Mouse (Mus musculus) embryonic facial prominence, embryonic 11.5 days (tissue): ENCODE data around the gene Spata5. TPM values are rescaled to one million over a fixed set of nuclear protein-coding genes. Genes with fewer than 3 reads are reported as not detected.

Experiments used
- ATAC-seq: fragments of 200-750 bp; cut with Nextera tagmentation; replicated peaks from 2 replicates; pipeline ENCODE4 v1.8.0; 2017; ENCODE audit warnings: low read depth; ENCODE audit not compliant: insufficient number of reproducible peaks, low FRiP score, low TSS enrichment
- DNase-seq: peaks from one replicate; pipeline ENCODE4 v3.0.0-alpha.2; 2015; ENCODE audit warnings: low spot score
- H3K27ac ChIP-seq: fragments of 300-500 bp; sonication (generic); replicated peaks from 2 replicates; pipeline ENCODE4 v1.5.1; 2014; ENCODE audit warnings: mild to moderate bottlenecking, low read depth, low read length, control low read depth
- H3K27me3 ChIP-seq: fragments of 300-500 bp; sonication (generic); 2 replicates; pipeline ENCODE4 v1.6.1; 2014; ENCODE audit warnings: mild to moderate bottlenecking, low read length, moderate library complexity, mixed read lengths; ENCODE audit not compliant: control insufficient read depth, insufficient read depth
- H3K36me3 ChIP-seq: fragments of 300-500 bp; sonication (generic); replicated peaks from 2 replicates; pipeline ENCODE4 v1.6.1; 2014; ENCODE audit warnings: low read depth, mild to moderate bottlenecking, low read length, moderate library complexity, mixed read lengths; ENCODE audit not compliant: control insufficient read depth, insufficient read depth
- H3K4me1 ChIP-seq: fragments of 300-500 bp; sonication (generic); 2 replicates; pipeline ENCODE4 v1.6.1; 2014; ENCODE audit warnings: low read length, mixed read lengths; ENCODE audit not compliant: control insufficient read depth, insufficient read depth
- H3K4me2 ChIP-seq: fragments of 300-500 bp; sonication (generic); 2 replicates; pipeline ENCODE4 v1.6.1; 2014; ENCODE audit warnings: low read depth, mild to moderate bottlenecking, control low read depth, low read length, moderate library complexity
- H3K4me3 ChIP-seq: fragments of 300-500 bp; sonication (generic); 2 replicates; pipeline ENCODE4 v1.5.1; 2014; ENCODE audit warnings: low read depth, low read length, control low read depth
- H3K9ac ChIP-seq: fragments of 300-500 bp; sonication (generic); replicated peaks from 2 replicates; pipeline ENCODE4 v1.6.1; 2014; ENCODE audit warnings: mild to moderate bottlenecking, control low read depth, low read length
- H3K9me3 ChIP-seq: fragments of 300-500 bp; sonication (generic); replicated peaks from 2 replicates; pipeline ENCODE4 v1.6.1; 2016; ENCODE audit warnings: mild to moderate bottlenecking, low read length, inconsistent platforms, mixed read lengths; ENCODE audit not compliant: control insufficient read depth
- WGBS: fragments of 180-500 bp; shearing (Covaris S2); extraction: QIAGEN DNeasy Blood & Tissue Kit; methylation state at CpG from one replicate; pipeline ENCODE4 v1.1.7; 2014; 5-methylcytosine and 5-hydroxymethylcytosine counted together
- polyA plus RNA-seq: library from polyadenylated mRNA; unstranded; fragments of >200 nt; fragmentation: Nextera tagmentation; extraction: Ambion mirVana; gene quantifications from 2 replicates; pipeline ENCODE4 v1.2.1, GENCODE M21; 2014

Gene Spata5
- polyA plus RNA-seq, 1 experiment from 2014 or later, result 57.6 TPM

DNA sequence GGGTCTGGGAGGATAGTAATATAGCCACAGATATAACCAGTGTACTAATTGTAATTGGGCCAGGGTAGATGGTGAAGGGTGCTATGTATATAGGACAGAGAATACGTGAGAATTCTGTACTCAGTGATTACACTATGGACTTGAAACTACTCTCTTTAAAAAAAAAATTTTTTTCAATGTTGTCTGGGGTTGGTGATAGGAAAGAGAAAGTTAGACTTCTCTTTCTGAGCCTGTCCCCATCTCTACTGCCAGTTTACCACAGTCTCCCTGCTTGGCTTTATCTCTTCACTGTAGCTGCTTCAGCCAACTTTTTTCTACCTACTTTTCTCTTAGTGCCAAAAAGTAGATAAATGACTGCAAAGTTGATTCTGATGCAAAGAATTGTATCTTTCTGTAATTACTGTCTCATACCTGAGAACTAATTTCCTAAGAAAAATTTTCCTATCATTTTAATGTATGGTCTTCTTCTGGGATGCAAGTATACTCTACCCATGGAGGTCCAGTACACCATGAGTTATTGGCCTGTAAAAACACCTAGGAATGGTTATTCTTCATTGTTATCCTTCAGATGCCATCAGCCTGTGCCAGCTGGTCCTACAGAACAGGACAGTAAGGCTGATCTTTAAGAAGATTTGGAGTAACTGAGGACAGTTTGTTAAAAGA is 133.8 kb downstream of the Spata5 start:
- no peak for ATAC-seq
- WGBS, result 100% methylated on average over 1 of the region's 1 CpGs

DNA sequence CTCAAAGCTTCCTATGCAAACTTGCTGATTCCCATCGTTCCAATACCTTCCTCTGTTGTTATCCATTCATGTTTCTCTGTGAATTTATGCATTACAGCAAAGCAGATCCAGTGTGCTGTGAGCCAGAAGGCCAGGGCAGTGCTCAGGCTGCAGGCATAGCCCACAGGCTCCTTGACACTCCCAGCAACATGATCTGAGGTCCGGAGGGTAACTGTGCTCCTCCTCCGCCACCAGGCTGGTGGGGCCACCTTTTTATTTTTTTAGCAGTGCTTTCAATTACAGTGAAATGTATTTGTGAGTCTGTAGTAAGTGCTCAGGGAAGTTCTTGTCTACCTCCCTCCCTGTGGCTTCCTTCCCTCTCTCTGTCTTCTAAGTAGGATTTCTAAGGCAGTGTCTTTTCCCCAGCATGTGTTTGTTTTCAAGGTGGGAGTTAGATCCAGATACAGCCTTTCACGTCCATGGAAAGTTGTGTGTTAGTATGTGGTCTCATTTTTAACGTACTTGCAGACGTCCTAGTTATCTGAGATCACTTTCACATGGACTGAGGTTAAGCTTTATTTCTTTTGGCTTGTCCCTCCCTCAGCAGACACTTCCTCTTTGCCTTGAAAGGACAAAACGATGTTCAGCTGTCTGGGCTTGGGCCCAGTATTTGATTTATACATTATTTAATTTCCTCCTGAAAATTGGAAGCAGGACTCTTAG is 136.9 kb downstream of the Spata5 start:
- H3K27ac ChIP-seq, result no peak overlapping the region
- no peaks in the 10 kb centered on the region for H3K9me3 ChIP-seq
- 41% methylated on average over 7 of the region's 7 CpGs for WGBS
- DNase-seq (peak; percentile 57), ATAC-seq (0 out of 2 replicates have a peak, but pooled peaks have one; percentile 29)
- H3K4me3 ChIP-seq, result no peak overlapping the region
- no peaks in the 10 kb centered on the region for H3K36me3 ChIP-seq
- no peaks in the 10 kb centered on the region; the same call in 1 of the 2 replicates for H3K4me1 ChIP-seq
- no peak overlapping the region for H3K4me2 ChIP-seq
- H3K27me3 ChIP-seq, result no peaks in the 10 kb centered on the region
- H3K9ac ChIP-seq, result no peak overlapping the region

More for the DNA sequence above, 133.8 kb downstream of the Spata5 start:
- Histone ChIP-seq H3K9me3 (no peaks in the 10 kb centered on the region), H3K27me3 (no peaks in the 10 kb centered on the region), H3K4me1 (no peaks in the 10 kb centered on the region; the same call in 1 of the 2 replicates), H3K4me3 (no peak overlapping the region), H3K4me2 (no peak overlapping the region), H3K9ac (no peak overlapping the region), H3K36me3 (no peaks in the 10 kb centered on the region), H3K27ac (no peak overlapping the region)
- DNase-seq, result no peak

DNA sequence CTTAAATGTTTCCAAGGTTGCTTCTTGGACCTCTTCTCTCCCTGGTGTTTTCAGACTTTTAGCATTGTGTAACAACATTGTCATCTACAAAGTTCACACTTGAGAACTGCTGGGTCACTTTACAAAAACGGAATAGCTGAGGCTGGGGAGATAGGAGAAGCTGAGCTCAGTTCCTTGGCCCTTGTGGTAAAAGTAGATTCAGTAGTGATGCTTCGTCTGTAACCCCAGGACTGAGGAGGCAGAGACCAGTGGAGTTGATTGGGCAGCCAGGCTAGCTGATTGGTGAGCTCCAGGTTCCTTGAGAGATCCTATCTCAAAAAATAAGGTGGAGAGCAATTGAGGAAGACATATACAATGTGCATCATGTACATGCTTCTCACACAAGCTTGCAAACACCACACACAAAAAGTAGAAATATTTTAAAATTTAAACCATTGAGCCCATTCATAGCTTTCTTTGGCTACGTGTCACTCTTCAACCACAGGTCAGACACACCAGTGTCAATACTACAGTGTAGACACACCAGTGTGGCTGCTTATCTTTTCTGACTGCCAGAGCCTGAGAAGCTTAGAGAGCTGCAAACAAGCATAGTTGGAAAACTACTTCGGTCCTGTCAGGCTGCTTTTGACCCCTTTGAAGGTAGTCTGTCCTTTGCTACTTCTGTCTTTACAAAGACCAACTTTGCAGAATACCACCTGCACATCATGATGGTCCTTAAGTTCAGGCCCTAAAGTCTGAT is 138.2 kb downstream of the Spata5 start:
- Histone ChIP-seq H3K9ac (no peak overlapping the region), H3K9me3 (no peaks in the 10 kb centered on the region), H3K4me3 (no peak overlapping the region), H3K36me3 (no peaks in the 10 kb centered on the region), H3K27ac (no peak overlapping the region), H3K4me2 (no peak overlapping the region), H3K27me3 (no peaks in the 10 kb centered on the region), H3K4me1 (no peaks in the 10 kb centered on the region; the same call in 1 of the 2 replicates)
- no peak for ATAC-seq
- no peak for DNase-seq
- 87% methylated on average over 4 of the region's 4 CpGs for WGBS

DNA sequence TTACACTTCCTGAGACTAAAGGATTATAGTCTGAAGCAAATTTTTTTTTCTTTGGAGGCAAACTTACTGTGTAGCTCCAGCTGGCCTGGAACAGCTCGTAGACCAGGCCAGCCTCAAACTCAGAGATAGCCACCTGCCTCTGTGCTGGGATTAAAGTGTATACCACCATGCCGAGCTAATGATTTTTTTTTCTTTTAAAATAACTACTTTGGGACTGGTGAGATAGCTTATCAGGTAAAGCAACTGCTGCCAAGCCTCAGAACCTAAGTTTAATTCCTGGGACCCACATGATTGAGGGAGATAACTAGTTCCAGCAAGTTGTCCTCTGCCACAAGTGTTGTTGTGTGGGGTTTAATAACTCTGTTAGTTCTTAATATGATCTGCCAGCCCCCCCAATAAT is 139.6 kb downstream of the Spata5 start:
- Histone ChIP-seq H3K36me3 (no peaks in the 10 kb centered on the region), H3K9me3 (no peaks in the 10 kb centered on the region), H3K4me3 (no peak overlapping the region), H3K4me2 (no peak overlapping the region), H3K4me1 (no peaks in the 10 kb centered on the region; the same call in 1 of the 2 replicates), H3K27ac (no peak overlapping the region), H3K9ac (no peak overlapping the region), H3K27me3 (no peaks in the 10 kb centered on the region)
- 77% methylated on average over 2 of the region's 2 CpGs for WGBS
- DNase-seq, result no peak
- no peak for ATAC-seq

DNA sequence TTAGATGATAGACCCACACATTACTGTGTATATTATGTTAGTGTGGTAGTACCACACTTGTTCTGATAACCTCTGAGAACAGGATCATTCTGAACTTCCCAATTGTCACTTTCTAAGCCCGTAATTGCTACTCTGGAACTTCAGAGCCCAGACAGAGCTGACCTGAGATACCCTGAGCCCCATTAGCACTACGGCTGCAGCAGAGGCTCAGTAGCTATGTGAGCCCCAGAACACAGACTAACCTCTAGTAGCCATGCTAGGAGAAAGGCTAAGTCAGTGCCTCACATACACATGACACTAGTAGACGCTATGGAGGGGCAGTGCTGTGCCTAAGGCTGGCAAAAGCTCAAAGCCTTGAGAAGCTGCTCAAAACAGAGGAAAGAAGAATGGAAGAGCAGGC is 141.8 kb downstream of the Spata5 start:
- Histone ChIP-seq H3K27ac (no peak overlapping the region), H3K4me2 (no peak overlapping the region), H3K27me3 (no peaks in the 10 kb centered on the region), H3K4me3 (no peak overlapping the region), H3K36me3 (no peaks in the 10 kb centered on the region), H3K4me1 (no peaks in the 10 kb centered on the region; the same call in 1 of the 2 replicates), H3K9ac (no peak overlapping the region), H3K9me3 (no peaks in the 10 kb centered on the region)
- no peak for ATAC-seq
- no peak for DNase-seq
- WGBS, result 84% methylated on average over 3 of the region's 3 CpGs

DNA sequence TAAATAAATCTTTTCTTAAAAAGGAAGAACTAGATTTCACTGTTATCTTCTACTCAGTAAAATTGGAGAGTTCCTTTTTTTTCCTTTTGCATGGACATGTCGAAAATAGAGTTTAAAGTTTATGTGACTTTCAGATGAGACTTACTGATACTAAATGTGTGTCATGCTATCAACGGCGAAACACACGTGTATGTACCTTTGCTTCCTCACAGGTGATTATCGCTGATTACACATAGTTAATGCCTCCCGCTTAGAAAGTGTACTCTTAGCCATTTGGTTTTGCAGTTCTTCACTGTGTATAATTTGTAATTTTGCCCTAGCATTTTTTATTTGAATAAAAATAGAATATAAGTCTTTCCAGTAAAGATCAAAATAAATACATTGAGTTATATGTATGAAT is 146.4 kb downstream of the Spata5 start:
- ATAC-seq (no peak), DNase-seq (no peak)
- Histone ChIP-seq H3K4me3 (no peak overlapping the region), H3K27me3 (no peaks in the 10 kb centered on the region), H3K4me2 (no peak overlapping the region), H3K9me3 (no peaks in the 10 kb centered on the region), H3K4me1 (no peaks in the 10 kb centered on the region; the same call in 1 of the 2 replicates), H3K36me3 (no peaks in the 10 kb centered on the region), H3K27ac (no peak overlapping the region), H3K9ac (no peak overlapping the region)
- 94% methylated on average over 6 of the region's 6 CpGs for WGBS

DNA sequence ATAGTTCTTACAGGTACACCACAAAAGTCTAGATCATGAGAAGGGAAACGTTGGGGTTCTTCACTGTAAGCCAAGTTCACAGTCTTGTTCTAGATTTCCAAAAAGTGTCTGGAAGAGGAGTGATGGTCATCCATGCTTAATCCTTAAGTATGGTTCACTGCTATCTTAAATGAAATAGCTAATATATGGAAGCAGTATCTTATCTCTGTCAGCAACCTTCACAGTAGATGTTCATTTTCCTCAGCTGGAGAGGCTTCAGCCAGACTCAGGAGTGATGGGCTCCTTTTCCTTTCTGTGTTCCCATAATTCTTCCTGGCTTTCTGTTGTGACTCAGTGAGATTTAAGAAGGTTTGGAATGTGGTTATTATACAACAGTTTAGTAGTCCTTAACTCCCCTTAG is 147.8 kb downstream of the Spata5 start:
- no peaks in the 10 kb centered on the region; the same call in 1 of the 2 replicates for H3K4me1 ChIP-seq
- H3K9me3 ChIP-seq, result no peaks in the 10 kb centered on the region
- H3K36me3 ChIP-seq, result no peaks in the 10 kb centered on the region
- WGBS, result 85% methylated on average over 1 of the region's 1 CpGs
- H3K27ac ChIP-seq, result no peak overlapping the region
- no peak overlapping the region for H3K4me2 ChIP-seq
- DNase-seq (no peak), ATAC-seq (no peak)
- no peaks in the 10 kb centered on the region for H3K27me3 ChIP-seq
- H3K4me3 ChIP-seq, result no peak overlapping the region
- no peak overlapping the region for H3K9ac ChIP-seq
